Mouse (Mus musculus): Measurements from ENCODE around the gene Ccdc24.

DNA sequence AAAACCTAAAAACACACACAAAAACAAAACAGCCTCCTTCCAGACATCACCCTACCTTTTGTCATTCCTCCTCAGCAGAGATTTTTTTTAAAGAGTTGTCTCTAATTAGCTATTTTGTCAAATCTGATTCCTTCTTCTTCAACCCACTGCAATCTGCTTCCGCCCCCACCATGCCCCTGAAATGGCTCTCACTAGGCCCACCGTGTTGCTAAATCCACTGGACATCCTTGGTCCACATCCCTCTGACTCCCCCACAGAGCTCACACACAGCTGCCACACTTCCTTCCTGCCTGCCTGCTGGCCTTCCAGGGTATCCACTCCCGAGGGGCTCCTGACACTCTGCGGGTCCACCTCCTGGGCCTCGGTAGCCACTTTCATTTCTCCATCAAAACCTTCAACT is 6.3 kb upstream of the Ccdc24 start:
- TF ChIP-seq CTCF (IDR thresholded peaks at IDR 0.05; ENCODE audit: control insufficient read depth, insufficient read depth, insufficient read length) (no peak), MYOD1 (IDR thresholded peaks at IDR 0.05; ENCODE audit: control insufficient read depth, insufficient read length, low read depth) (no peak), USF1 (IDR thresholded peaks at IDR 0.05; ENCODE audit: low read depth) (no peak), FOSL1 (IDR thresholded peaks at IDR 0.05; ENCODE audit: insufficient read depth, low read length, poor library complexity, severe bottlenecking) (no peak)

Measured in C2C12 (cell line).